Mouse (Mus musculus) midbrain, embryonic 12.5 days (tissue): ENCODE results near the gene Slc15a5. TPM values are rescaled to one million over a fixed set of nuclear protein-coding genes. Genes with fewer than 3 reads are reported as not detected.

Experiments used
- ATAC-seq: fragments of 200-750 bp; cut with Nextera tagmentation; 2 replicates; pipeline ENCODE4 v1.8.0; 2017; ENCODE audit warnings: low read depth, moderate TSS enrichment, moderate library complexity; ENCODE audit not compliant: low FRiP score
- H3K27ac ChIP-seq: fragments of 300-500 bp; sonication (generic); replicated peaks from 2 replicates; pipeline ENCODE4 v1.5.1; 2016; ENCODE audit warnings: mild to moderate bottlenecking
- H3K27me3 ChIP-seq: fragments of 300-500 bp; sonication (generic); 2 replicates; pipeline ENCODE4 v1.6.1; 2016; ENCODE audit warnings: mild to moderate bottlenecking
- H3K36me3 ChIP-seq: fragments of 300-500 bp; sonication (generic); 2 replicates; pipeline ENCODE4 v1.6.1; 2016
- H3K4me1 ChIP-seq: fragments of 300-500 bp; sonication (generic); 2 replicates; pipeline ENCODE4 v1.6.1; 2016
- H3K4me2 ChIP-seq: fragments of 300-500 bp; sonication (generic); replicated peaks from 2 replicates; pipeline ENCODE4 v1.6.1; 2016; ENCODE audit warnings: mild to moderate bottlenecking, moderate library complexity
- H3K4me3 ChIP-seq: fragments of 300-500 bp; sonication (generic); 2 replicates; pipeline ENCODE4 v1.5.1; 2016; ENCODE audit warnings: mild to moderate bottlenecking
- H3K9ac ChIP-seq: fragments of 300-500 bp; sonication (generic); replicated peaks from 2 replicates; pipeline ENCODE4 v1.6.1; 2016; ENCODE audit warnings: mild to moderate bottlenecking, moderate library complexity
- H3K9me3 ChIP-seq: fragments of 300-500 bp; sonication (generic); 2 replicates; pipeline ENCODE4 v1.6.1; 2016; ENCODE audit warnings: mild to moderate bottlenecking
- WGBS: fragments of 180-500 bp; shearing (Covaris S2); methylation state at CpG from one replicate; pipeline ENCODE4 v1.1.7; 2016; 5-methylcytosine and 5-hydroxymethylcytosine counted together
- polyA plus RNA-seq: library from polyadenylated mRNA; unstranded; fragments of >200 nt; fragmentation: Nextera tagmentation; extraction: Ambion mirVana; gene quantifications from 2 replicates; pipeline ENCODE4 v1.2.1, GENCODE M21; 2016

The Slc15a5 gene
- polyA plus RNA-seq, 1 experiment from 2014 or later = not detected

DNA sequence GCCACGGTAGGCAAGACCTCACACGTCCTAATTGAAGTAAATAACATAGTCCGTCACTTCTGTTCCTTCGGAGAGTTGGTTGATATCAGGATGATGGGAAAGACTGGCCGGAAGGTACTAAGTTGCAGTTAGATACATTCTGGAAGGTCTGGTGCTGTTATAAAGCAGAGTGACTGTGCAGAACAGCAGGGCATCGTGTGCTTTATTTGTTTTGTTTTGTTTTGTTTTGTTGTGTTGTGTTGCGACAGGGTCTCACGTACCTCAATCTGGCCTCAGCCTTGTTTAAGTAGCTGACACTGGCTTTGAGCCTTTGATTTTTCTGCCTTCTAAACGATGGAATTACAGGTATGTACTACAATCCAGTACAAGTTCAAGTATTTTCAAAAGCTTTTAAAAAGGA is 26.0 kb downstream of the Slc15a5 start:
- Histone ChIP-seq H3K4me3 (no peak overlapping the region), H3K27ac (no peak overlapping the region), H3K27me3 (peaks cover 4% of the 10 kb centered on the region; the same call in 1 of the 2 replicates), H3K9ac (no peak overlapping the region), H3K36me3 (no peaks in the 10 kb centered on the region), H3K9me3 (no peaks in the 10 kb centered on the region), H3K4me1 (0 out of 2 replicates have a peak, but pooled peaks cover 2% of the 10 kb centered on the region), H3K4me2 (no peak overlapping the region)
- 86% methylated on average over 9 of the region's 9 CpGs for WGBS
- no peak for ATAC-seq

DNA sequence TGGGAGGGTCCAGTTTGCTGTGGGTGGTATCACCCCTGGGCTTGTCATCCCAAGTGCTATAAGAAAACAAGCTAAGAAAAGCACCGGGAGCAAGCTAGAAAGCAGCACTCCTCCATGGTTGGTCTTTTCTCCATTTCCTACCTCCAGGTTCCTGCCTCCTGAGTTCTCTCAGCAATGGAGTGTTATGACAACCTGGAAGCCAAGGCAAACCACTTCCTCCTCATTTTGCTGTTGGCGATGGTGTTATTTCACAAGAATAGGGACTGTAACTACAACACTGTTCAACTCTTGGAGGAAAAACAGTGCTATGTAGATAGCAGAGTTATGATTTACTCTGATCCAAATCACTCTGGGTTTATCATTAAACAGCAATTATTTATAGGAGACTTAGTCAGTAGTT is 34.4 kb downstream of the Slc15a5 start:
- ATAC-seq = no peak
- H3K9ac ChIP-seq = no peak overlapping the region
- H3K36me3 ChIP-seq = no peaks in the 10 kb centered on the region
- WGBS = 85% methylated on average over 2 of the region's 2 CpGs
- H3K27me3 ChIP-seq = no peaks in the 10 kb centered on the region
- H3K4me1 ChIP-seq = no peaks in the 10 kb centered on the region
- no peak overlapping the region for H3K27ac ChIP-seq
- H3K4me2 ChIP-seq = no peak overlapping the region
- H3K4me3 ChIP-seq = no peak overlapping the region
- H3K9me3 ChIP-seq = 0 out of 2 replicates have a peak, but pooled peaks cover 3% of the 10 kb centered on the region

DNA sequence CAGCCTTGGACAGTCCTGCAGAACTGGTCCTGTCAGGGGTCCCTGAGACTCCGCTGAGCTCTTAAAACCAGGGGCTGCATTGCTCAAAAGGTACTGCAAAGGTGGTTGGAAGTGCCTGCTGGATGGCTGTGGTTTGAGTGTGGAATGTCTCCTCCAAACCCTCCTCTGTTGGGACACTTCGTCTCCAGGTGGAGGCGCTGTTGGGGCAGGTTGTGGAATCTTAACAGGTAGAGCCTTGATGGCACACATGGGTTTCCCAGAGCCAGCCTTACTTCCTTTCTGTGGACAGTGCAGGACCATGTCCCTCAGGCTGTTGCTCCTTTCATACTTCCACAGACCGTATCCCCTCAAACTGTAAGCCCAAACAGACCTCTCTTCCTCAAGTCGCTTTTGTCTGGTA is 36.8 kb downstream of the Slc15a5 start:
- 0 out of 2 replicates have a peak, but pooled peaks cover 3% of the 10 kb centered on the region for H3K9me3 ChIP-seq
- H3K36me3 ChIP-seq = no peaks in the 10 kb centered on the region
- no peaks in the 10 kb centered on the region for H3K27me3 ChIP-seq
- H3K9ac ChIP-seq = no peak overlapping the region
- H3K4me3 ChIP-seq = no peak overlapping the region
- H3K4me2 ChIP-seq = no peak overlapping the region
- WGBS = 86% methylated on average over 5 of the region's 5 CpGs
- H3K27ac ChIP-seq = no peak overlapping the region
- ATAC-seq = no peak
- H3K4me1 ChIP-seq = no peaks in the 10 kb centered on the region

DNA sequence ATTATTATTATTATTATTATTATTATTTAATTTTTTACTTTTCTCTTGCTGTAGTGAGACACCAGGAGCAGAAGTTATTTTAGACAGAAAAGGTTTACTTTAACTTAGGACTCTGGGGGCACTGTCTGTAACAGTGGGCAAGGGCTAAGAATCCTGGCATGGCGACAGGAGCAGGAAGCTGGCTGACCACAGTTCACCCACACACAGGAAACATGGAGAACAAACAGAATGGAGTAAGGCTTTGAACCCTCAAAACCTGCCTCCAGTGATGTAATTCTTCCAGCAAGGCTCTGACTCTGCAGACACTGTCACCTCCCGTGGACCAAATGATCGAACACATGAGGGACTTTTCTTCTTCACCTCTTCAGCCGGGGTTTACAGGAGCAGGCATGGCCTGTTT is 37.9 kb downstream of the Slc15a5 start:
- no peak for ATAC-seq
- H3K27me3 ChIP-seq = no peaks in the 10 kb centered on the region
- no peak overlapping the region for H3K9ac ChIP-seq
- H3K9me3 ChIP-seq = peaks cover 6% of the 10 kb centered on the region; the same call in 1 of the 2 replicates
- no peak overlapping the region for H3K4me2 ChIP-seq
- H3K36me3 ChIP-seq = no peaks in the 10 kb centered on the region
- H3K4me1 ChIP-seq = no peaks in the 10 kb centered on the region
- 95% methylated on average over 4 of the region's 4 CpGs for WGBS
- H3K4me3 ChIP-seq = no peak overlapping the region
- no peak overlapping the region for H3K27ac ChIP-seq

DNA sequence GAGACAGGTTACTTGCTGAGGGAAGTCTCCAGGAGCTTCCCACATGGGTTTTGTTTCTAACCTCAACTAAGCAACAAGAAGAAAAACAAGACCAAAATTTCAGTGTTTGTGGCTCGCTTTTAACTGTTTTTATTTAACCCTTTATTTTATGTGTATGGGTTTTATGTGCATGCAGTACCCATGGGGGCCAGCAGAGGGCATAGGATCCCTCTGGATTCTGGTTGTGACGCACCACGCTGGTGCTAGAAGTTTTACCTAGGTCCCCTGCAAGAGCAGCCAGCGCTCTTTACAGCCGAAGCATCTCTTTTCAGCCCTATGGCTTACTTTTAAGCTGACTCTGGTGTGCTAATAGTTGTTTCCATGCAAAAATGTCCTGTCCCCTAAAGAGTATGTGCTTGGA is 42.1 kb downstream of the Slc15a5 start:
- 83% methylated on average over 5 of the region's 5 CpGs for WGBS
- Histone ChIP-seq H3K36me3 (no peaks in the 10 kb centered on the region), H3K27ac (no peak overlapping the region), H3K4me1 (no peaks in the 10 kb centered on the region), H3K4me2 (no peak overlapping the region), H3K27me3 (no peaks in the 10 kb centered on the region), H3K4me3 (no peak overlapping the region), H3K9ac (no peak overlapping the region), H3K9me3 (peaks cover 3% of the 10 kb centered on the region; the same call in 1 of the 2 replicates)
- no peak for ATAC-seq

DNA sequence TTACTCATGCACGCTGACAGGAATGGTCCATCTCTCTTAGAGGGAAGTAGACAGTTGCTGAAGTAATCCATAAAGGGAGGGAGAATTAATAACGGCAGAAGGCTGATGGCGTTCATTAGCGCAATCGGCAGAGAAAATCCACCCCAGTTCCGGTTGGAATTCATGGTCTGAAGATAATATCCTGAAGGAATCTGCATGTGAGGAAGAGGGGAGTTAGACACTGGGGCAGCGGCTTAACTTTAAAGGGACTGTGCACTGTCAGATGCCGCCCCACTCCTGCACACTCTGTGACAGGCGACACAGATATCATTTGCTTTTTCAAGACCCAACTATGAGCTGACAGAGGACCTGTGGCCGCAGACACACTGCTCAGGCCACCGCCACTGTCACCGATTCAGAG is 42.8 kb downstream of the Slc15a5 start:
- Histone ChIP-seq H3K4me3 (no peak overlapping the region), H3K27me3 (no peaks in the 10 kb centered on the region), H3K27ac (no peak overlapping the region), H3K4me1 (no peaks in the 10 kb centered on the region), H3K36me3 (no peaks in the 10 kb centered on the region), H3K4me2 (no peak overlapping the region), H3K9ac (no peak overlapping the region), H3K9me3 (peaks cover 3% of the 10 kb centered on the region; the same call in 1 of the 2 replicates)
- WGBS = 93% methylated on average over 12 of the region's 12 CpGs
- ATAC-seq = no peak

DNA sequence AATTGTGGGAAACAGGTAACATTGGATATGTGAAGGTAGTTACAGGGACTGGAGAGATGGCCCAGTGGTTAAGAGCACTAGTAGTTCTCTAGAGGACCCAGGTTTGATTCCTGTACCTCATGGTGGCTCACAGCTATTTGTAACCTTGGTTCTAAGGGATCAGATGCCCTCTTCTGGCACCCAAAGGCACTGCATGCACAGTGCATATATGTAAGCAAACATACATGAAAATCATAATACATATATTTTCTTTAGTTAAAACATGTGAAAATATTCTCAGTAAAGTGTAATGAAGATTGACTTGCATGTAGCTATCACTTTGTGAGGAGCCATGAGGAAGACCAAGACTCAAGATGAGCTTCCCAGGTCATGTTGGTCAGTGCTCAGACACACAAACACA is 62.8 kb downstream of the Slc15a5 start:
- H3K36me3 ChIP-seq = no peaks in the 10 kb centered on the region
- H3K27me3 ChIP-seq = no peaks in the 10 kb centered on the region
- H3K9ac ChIP-seq = no peak overlapping the region
- H3K4me3 ChIP-seq = no peak overlapping the region
- no peaks in the 10 kb centered on the region for H3K4me1 ChIP-seq
- H3K27ac ChIP-seq = no peak overlapping the region
- ATAC-seq = no peak
- no peaks in the 10 kb centered on the region for H3K9me3 ChIP-seq
- H3K4me2 ChIP-seq = no peak overlapping the region

DNA sequence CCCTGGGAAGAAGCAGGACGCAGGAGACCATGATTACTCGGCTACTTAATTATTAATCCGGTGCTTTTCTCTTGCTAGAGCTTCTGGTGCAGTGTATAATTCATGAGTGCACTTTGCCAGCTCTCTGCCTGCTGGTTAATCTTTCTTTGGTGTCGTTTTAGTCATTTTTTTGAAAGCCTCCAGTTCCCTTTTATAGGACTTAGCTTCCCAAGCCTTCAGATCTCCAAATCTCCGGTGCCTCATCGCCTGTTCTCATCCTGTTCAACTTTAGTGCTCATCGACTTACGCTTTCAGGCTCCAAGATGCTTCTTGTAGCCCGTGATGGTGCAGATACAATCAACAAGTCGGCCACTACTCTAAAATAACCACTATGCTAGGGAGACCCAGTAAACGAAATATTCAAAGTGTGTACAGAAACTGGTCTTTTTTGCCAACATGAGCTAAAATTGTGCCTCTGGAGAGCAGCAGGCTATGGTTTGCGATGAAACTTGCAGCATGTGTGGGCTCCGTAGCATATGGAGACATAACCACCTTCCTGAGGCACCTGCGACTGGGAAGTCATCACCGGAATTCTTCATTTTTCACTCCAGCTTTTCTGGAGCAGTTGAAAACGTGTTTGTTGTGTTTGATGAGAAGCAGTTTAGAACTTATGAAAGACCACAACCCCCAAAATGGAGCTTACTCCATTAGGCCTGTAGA is 64.6 kb downstream of the Slc15a5 start:
- WGBS = 80% methylated on average over 16 of the region's 16 CpGs
- H3K4me2 ChIP-seq = no peak overlapping the region
- no peak overlapping the region for H3K27ac ChIP-seq
- no peaks in the 10 kb centered on the region for H3K4me1 ChIP-seq
- H3K4me3 ChIP-seq = no peak overlapping the region
- no peak overlapping the region for H3K9ac ChIP-seq
- no peaks in the 10 kb centered on the region for H3K9me3 ChIP-seq
- no peaks in the 10 kb centered on the region for H3K27me3 ChIP-seq
- no peak for ATAC-seq
- H3K36me3 ChIP-seq = no peaks in the 10 kb centered on the region

DNA sequence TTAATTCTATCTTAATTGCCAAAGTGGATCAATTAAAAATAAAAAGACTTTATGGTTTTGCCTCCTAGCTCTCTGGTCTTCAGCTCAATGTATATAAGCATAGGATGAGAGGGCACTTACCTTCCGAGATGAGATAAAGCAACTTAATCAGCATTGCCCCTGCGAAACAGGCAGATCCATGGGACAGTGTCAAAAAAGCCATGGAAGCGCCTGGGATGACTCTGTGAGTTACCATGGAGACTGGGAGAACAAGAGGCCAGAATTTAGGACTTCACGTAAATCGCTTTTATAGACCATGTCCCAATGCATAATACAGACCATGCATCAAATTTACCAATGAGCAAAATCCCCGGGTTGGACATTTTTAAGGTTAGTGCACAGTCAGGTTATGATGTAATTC is 67.8 kb downstream of the Slc15a5 start:
- no peaks in the 10 kb centered on the region for H3K27me3 ChIP-seq
- no peak for ATAC-seq
- no peaks in the 10 kb centered on the region for H3K9me3 ChIP-seq
- no peak overlapping the region for H3K4me3 ChIP-seq
- H3K9ac ChIP-seq = no peak overlapping the region
- WGBS = 82% methylated on average over 6 of the region's 6 CpGs
- no peak overlapping the region for H3K4me2 ChIP-seq
- no peak overlapping the region for H3K27ac ChIP-seq
- no peaks in the 10 kb centered on the region for H3K36me3 ChIP-seq
- H3K4me1 ChIP-seq = no peaks in the 10 kb centered on the region

DNA sequence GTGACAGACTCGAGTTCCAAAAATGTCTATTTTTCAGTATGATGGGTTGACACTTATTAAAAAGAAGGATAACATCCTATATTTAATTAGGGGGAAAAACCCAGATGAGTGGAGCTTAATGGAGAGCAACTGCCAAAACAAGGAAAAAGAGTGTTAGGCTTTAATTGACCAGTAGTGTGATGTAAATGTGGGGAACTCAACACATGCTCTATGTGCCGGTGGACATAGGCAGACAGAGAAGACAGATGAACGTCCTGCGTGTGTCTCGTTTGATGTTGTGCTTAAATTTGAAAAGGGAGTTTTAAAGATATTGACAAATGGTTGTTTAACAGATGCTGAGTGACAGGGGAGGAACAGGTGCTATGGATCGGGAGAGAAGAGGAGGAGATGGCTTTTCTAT is 72.0 kb downstream of the Slc15a5 start:
- WGBS = 82% methylated on average over 6 of the region's 6 CpGs
- Histone ChIP-seq H3K9me3 (no peaks in the 10 kb centered on the region), H3K4me1 (no peaks in the 10 kb centered on the region), H3K4me2 (no peak overlapping the region), H3K4me3 (no peak overlapping the region), H3K9ac (no peak overlapping the region), H3K36me3 (no peaks in the 10 kb centered on the region), H3K27me3 (no peaks in the 10 kb centered on the region), H3K27ac (no peak overlapping the region)
- ATAC-seq = no peak

DNA sequence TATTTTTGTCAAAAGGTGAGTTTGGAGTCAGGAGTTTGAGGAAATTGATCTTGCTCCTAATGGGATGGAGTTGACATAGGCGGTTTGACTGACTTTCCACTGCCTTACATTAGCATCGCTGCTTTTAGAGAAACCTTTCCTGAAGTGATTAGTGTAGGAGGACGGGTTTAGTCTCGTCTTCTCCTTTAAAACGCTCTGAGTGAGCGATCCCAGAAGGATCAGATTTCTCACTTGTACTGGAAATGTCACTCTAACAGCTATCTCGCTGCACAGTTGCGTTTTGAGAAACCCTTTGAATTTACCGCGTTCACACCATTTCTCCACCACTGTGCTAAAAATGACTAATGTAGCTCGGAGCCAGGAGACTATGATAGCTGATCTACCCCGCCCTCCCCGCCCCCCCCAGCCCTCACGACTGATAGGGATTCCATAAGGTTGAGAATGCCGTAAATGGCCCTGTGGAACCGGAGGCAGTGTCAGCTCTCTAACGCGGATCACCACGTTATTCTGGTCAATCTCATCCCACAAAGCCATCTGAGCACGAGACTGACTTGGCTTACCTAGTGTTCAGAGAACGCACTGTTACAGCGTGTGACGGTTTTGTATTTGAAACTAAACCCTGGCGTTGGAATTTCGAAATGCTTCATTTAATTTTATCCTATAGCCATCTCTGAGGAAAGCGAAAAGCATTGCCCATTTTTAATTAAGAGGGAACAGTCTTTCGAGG is 73.0 kb downstream of the Slc15a5 start:
- ATAC-seq = no peak
- H3K27ac ChIP-seq = no peak overlapping the region

DNA sequence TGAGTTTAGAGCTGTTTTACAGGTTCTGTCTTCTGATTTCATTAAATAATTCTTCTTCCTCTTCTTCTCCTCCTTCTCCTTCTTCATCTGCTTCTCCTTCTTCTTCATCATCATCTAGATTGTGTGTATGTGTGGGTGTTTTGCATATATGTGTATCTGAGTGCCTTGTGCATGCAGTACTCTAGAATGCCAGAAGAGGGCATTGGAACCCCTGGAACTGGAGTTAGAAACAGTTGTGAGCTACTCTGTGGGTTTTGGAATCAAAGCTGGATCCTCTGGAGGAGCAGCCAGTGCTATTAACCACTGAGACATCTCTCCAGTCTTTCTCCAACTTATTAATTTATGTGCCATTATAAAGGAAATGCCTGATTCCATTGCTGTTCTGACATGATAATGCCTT is 89.9 kb downstream of the Slc15a5 start:
- Histone ChIP-seq H3K4me1 (no peaks in the 10 kb centered on the region), H3K36me3 (no peaks in the 10 kb centered on the region), H3K4me3 (no peak overlapping the region), H3K4me2 (no peak overlapping the region), H3K9me3 (no peaks in the 10 kb centered on the region), H3K27me3 (no peaks in the 10 kb centered on the region), H3K27ac (no peak overlapping the region), H3K9ac (no peak overlapping the region)
- no peak for ATAC-seq

More for the DNA sequence above, 73.0 kb downstream of the Slc15a5 start:
- Histone ChIP-seq H3K4me3 (no peak overlapping the region), H3K27me3 (no peaks in the 10 kb centered on the region), H3K36me3 (no peaks in the 10 kb centered on the region), H3K4me1 (no peaks in the 10 kb centered on the region), H3K9ac (no peak overlapping the region), H3K4me2 (no peak overlapping the region), H3K9me3 (no peaks in the 10 kb centered on the region)
- 88% methylated on average over 27 of the region's 27 CpGs for WGBS
